Mouse (Mus musculus) intestine, postnatal 0 days (tissue): Measurements from ENCODE around the gene Skap1. TPM values are rescaled to one million over a fixed set of nuclear protein-coding genes. Genes with fewer than 3 reads are reported as not detected.
A peak's percentile ranks its signal among the peaks of the same experiment; 100 is the strongest.

Experiments
- ATAC-seq: fragments of 200-750 bp; cut with Nextera tagmentation; 2 replicates; pipeline ENCODE4 v1.8.0; 2017; ENCODE audit warnings: mild to moderate bottlenecking, moderate TSS enrichment, moderate library complexity
- H3K27ac ChIP-seq: fragments of 300-500 bp; sonication (generic); 2 replicates; pipeline ENCODE4 v1.5.1; 2014; ENCODE audit warnings: mild to moderate bottlenecking, low read depth, low read length, moderate library complexity
- H3K27me3 ChIP-seq: fragments of 300-500 bp; sonication (generic); replicated peaks from 2 replicates; pipeline ENCODE4 v1.6.1; 2014; ENCODE audit warnings: low read length, mixed read lengths; ENCODE audit not compliant: control insufficient read depth, insufficient read depth
- H3K36me3 ChIP-seq: fragments of 300-500 bp; sonication (generic); 2 replicates; pipeline ENCODE4 v1.6.1; 2014; ENCODE audit warnings: mild to moderate bottlenecking, moderate library complexity; ENCODE audit not compliant: control insufficient read depth, insufficient read depth
- H3K4me1 ChIP-seq: fragments of 300-500 bp; sonication (generic); replicated peaks from 2 replicates; pipeline ENCODE4 v1.6.1; 2014; ENCODE audit warnings: antibody characterized with exemption, low read length, mixed read lengths; ENCODE audit not compliant: control insufficient read depth, insufficient read depth
- H3K4me2 ChIP-seq: fragments of 300-500 bp; sonication (generic); replicated peaks from 2 replicates; pipeline ENCODE4 v1.6.1; 2014; ENCODE audit warnings: low read depth, mild to moderate bottlenecking, moderate library complexity
- H3K4me3 ChIP-seq: fragments of 300-500 bp; sonication (generic); 2 replicates; pipeline ENCODE4 v1.5.1; 2014; ENCODE audit warnings: low read depth, low read length
- H3K9ac ChIP-seq: fragments of 300-500 bp; sonication (generic); 2 replicates; pipeline ENCODE4 v1.6.1; 2014; ENCODE audit warnings: mild to moderate bottlenecking, low read depth, low read length
- H3K9me3 ChIP-seq: fragments of 300-500 bp; sonication (generic); 2 replicates; pipeline ENCODE4 v1.6.1; 2016; ENCODE audit warnings: mixed run types; ENCODE audit not compliant: control insufficient read depth
- CTCF ChIP-seq: sonication (generic); IDR thresholded peaks from 2 replicates; pipeline ENCODE4 v1.5.1; 2016; ENCODE audit warnings: low read depth, mild to moderate bottlenecking, control low read depth, antibody characterized with exemption, moderate library complexity
- WGBS: fragments of 180-500 bp; shearing (Covaris S2); extraction: QIAGEN DNeasy Blood & Tissue Kit; methylation state at CpG from one replicate; pipeline ENCODE4 v1.1.7; 2014; 5-methylcytosine and 5-hydroxymethylcytosine counted together
- polyA plus RNA-seq: library from polyadenylated mRNA; unstranded; fragments of >200 nt; fragmentation: Nextera tagmentation; extraction: Ambion mirVana; gene quantifications from 2 replicates; pipeline ENCODE4 v1.2.1, GENCODE M21; 2015

Gene Skap1
- polyA plus RNA-seq, 1 experiment from 2014 or later = 0.46 TPM

DNA sequence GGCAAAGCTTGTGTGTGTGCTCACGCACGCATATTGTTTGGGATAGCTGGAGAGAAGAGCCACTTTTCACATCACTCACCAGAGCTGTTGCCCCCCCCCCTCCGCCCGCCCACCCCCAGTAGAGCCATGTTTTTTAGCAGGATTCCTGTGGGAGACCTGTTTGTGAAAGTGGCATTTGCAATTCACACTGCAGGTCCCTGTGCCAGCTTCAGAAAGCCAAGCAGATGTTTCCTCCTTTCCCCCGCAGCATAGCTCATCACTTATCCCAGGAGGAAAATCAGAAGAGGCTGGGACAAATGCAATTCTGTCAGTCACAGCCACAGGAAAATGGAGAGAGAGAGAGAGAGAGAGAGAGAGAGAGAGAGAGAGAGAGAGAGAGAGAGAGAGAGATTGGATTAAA is 155.2 kb downstream of the Skap1 start:
- 51% methylated on average over 5 of the region's 5 CpGs for WGBS
- ATAC-seq = no peak
- no peak for TF ChIP-seq CTCF
- H3K9me3 ChIP-seq = no peaks in the 10 kb centered on the region
- no peaks in the 10 kb centered on the region for H3K36me3 ChIP-seq
- H3K27ac ChIP-seq = peak overlapping the region; percentile 35; the same call in 1 of the 2 replicates
- no peak overlapping the region for H3K4me2 ChIP-seq
- no peak overlapping the region for H3K9ac ChIP-seq
- H3K27me3 ChIP-seq = peaks cover 25% of the 10 kb centered on the region
- no peaks in the 10 kb centered on the region for H3K4me1 ChIP-seq
- H3K4me3 ChIP-seq = no peak overlapping the region

DNA sequence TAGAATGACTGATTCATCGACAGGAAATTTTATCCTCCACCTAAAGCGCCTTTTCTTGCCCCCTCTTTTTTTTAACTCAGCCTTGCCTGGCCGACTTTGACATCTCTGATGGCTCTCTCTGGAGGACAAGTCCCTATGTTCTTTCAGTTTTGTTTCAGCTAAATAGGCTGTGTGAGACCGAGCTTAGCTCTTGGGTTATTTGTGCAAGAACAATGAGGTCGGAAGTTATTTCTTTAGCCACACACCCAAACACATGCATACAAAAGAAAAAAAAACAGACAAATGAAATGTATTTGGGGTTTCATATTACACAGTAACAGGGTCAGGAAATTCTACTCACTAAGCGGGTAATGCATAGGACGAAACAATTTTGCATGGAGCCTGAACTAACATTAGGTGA is 155.6 kb downstream of the Skap1 start:
- WGBS = 57% methylated on average over 7 of the region's 7 CpGs
- Histone ChIP-seq H3K4me3 (no peak overlapping the region), H3K9ac (no peak overlapping the region), H3K4me1 (no peaks in the 10 kb centered on the region), H3K27ac (no peak overlapping the region), H3K4me2 (no peak overlapping the region), H3K27me3 (peaks cover 25% of the 10 kb centered on the region), H3K36me3 (no peaks in the 10 kb centered on the region), H3K9me3 (no peaks in the 10 kb centered on the region)
- TF ChIP-seq CTCF = no peak
- no peak for ATAC-seq

DNA sequence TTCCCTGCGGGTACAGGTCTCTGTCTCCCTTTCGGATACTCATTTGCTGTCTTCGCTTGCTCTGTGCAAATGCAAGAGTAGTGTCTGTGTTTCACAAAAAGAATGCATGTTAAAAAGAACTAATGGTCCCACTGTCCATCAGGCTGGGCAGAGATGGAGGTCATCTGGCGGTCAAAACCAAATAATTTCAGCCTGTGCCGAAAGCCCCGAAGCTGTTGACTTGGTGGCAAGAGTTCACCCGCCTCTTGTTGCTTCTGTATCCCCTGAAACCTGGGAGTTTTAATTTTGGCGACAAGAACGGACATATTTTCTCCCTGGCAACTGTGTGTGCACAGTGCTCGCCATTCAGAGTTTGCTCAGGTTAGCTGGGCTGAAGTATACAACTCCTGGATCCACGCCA is 156.3 kb downstream of the Skap1 start:
- 61% methylated on average over 11 of the region's 11 CpGs for WGBS
- H3K9me3 ChIP-seq = no peaks in the 10 kb centered on the region
- no peak overlapping the region for H3K4me2 ChIP-seq
- no peak overlapping the region for H3K9ac ChIP-seq
- no peak overlapping the region for H3K27ac ChIP-seq
- no peaks in the 10 kb centered on the region for H3K4me1 ChIP-seq
- no peak for ATAC-seq
- no peak overlapping the region for H3K4me3 ChIP-seq
- H3K36me3 ChIP-seq = no peaks in the 10 kb centered on the region
- H3K27me3 ChIP-seq = peaks cover 25% of the 10 kb centered on the region
- TF ChIP-seq CTCF = no peak

DNA sequence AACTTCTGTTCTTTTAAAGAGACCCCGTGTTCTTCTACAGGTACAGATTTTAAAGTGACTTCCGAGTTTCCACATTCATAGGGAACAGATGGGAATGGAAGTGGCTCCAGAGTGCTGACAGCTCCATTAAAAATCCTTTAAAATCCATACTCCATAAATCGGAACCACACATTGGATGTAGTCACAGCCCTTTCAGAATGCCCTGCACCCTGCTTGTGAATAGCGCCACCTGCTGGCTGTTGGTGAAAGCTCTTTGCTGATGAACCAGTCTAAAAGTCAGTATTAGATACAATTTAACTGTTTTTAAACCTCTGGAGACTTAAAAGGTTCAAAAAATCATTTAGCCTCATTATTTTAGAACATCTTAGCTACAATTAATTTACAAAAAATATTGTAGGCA is 156.8 kb downstream of the Skap1 start:
- peak; percentile 95 for TF ChIP-seq CTCF
- H3K27me3 ChIP-seq = peaks cover 25% of the 10 kb centered on the region
- H3K4me3 ChIP-seq = no peak overlapping the region
- H3K9me3 ChIP-seq = no peaks in the 10 kb centered on the region
- no peak overlapping the region for H3K27ac ChIP-seq
- H3K4me1 ChIP-seq = no peaks in the 10 kb centered on the region
- ATAC-seq = no peak
- no peaks in the 10 kb centered on the region for H3K36me3 ChIP-seq
- no peak overlapping the region for H3K4me2 ChIP-seq
- no peak overlapping the region for H3K9ac ChIP-seq
- WGBS = 24% methylated on average over 4 of the region's 4 CpGs

DNA sequence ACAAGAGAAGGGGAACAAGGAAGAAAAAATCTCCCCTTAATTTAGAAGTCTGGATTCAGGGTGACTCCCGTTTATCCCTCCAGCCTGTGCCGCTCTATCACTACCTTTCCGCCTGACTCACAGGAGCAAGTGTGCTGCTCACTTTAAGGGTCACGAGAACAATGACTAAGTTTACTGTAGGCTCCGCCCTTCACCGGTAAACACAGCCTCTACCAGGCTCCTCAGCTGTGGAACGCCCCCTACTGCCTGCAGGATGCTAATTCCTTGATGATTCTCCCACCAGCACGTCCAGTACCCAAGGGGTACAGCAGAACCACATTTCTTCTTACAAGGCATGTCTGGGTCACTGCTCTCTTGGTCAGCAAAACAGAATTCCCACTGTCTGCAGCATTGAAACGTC is 158.4 kb downstream of the Skap1 start:
- ATAC-seq = peak; percentile 80
- no peaks in the 10 kb centered on the region for H3K9me3 ChIP-seq
- TF ChIP-seq CTCF = peak; percentile 79
- H3K4me3 ChIP-seq = no peak overlapping the region
- no peaks in the 10 kb centered on the region for H3K36me3 ChIP-seq
- peaks cover 25% of the 10 kb centered on the region for H3K27me3 ChIP-seq
- 17% methylated on average over 9 of the region's 9 CpGs for WGBS
- H3K27ac ChIP-seq = no peak overlapping the region
- H3K9ac ChIP-seq = no peak overlapping the region
- no peak overlapping the region for H3K4me2 ChIP-seq
- H3K4me1 ChIP-seq = no peaks in the 10 kb centered on the region

DNA sequence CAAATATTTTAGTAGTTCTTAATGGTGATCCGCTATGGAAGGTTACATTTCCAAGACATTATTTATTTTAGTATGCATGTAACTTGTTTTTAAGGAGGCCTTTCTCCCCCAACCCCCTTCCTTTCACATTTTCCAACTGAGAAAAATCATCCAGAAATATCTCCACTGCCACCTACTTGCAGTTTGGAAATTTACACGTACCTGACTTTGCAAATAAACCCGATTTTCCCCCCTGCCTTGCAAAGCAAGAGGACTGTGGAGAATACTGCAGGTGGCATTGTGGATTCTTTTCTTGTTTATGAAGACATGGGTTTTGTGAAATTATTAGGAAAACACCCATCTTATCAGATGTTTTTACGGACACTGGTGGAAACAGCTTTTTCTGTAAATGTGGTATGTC is 160.0 kb downstream of the Skap1 start:
- Histone ChIP-seq H3K4me1 (no peaks in the 10 kb centered on the region), H3K4me3 (no peak overlapping the region), H3K9ac (no peak overlapping the region), H3K9me3 (no peaks in the 10 kb centered on the region), H3K4me2 (no peak overlapping the region), H3K27me3 (peaks cover 13% of the 10 kb centered on the region), H3K36me3 (no peaks in the 10 kb centered on the region), H3K27ac (no peak overlapping the region)
- ATAC-seq = no peak
- TF ChIP-seq CTCF = peak; percentile 47
- WGBS = 39% methylated on average over 4 of the region's 4 CpGs

DNA sequence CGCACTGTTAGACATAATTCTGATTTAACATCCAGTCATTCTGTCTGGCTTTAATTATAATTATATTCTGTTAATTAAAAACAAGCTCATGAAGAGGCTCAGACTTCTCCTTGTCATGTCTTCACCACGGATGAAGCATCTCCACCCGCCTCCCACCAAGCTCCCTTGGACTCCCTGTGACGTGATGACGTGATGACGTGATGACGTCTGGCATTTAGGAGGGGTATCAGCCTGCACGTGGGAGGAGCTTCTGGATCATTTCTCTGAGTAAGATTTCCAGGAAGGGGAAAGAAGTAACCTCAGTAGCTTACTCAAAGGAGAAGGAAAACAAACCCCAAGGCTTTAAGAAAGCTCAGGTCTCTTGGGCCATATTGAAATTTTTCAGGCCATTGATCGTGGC is 165.4 kb downstream of the Skap1 start:
- H3K9ac ChIP-seq = no peak overlapping the region
- no peak overlapping the region for H3K4me3 ChIP-seq
- ATAC-seq = no peak
- H3K4me2 ChIP-seq = no peak overlapping the region
- no peaks in the 10 kb centered on the region; the same call in 1 of the 2 replicates for H3K4me1 ChIP-seq
- no peaks in the 10 kb centered on the region for H3K9me3 ChIP-seq
- no peak overlapping the region for H3K27ac ChIP-seq
- TF ChIP-seq CTCF = no peak
- H3K36me3 ChIP-seq = no peaks in the 10 kb centered on the region
- H3K27me3 ChIP-seq = no peaks in the 10 kb centered on the region
- WGBS = 69% methylated on average over 9 of the region's 9 CpGs
